Mouse (Mus musculus) regulatory T cell (primary cell): ENCODE data around the gene Gm5426.
"Not testable (repeated sequence)": the region's sequence is repeated elsewhere in the genome, so short reads cannot be mapped to it uniquely, and the experiment has no call there.

ENCODE experiments used
- in situ Hi-C: fragments of 300-600 bp; cut with MboI, MseI; formaldehyde crosslinking; loops from one replicate; pipeline ENCODE4 v1.15.1; 2025; ENCODE audit warnings: high pct_unique_total_duplicates

The Gm5426 gene

GRCm38 (mm10) chr10:96136451-96136850 lies at the start of gene Gm5426:
Gm5426 (plus strand) TSS chr10:96136603.
- in situ Hi-C loops, result not testable (repeated sequence)

- in situ Hi-C loops, result no loop called here
Observed at GRCm38 (mm10) chr10:96089744-96090143, 46.7 kb upstream of the Gm5426 start.

GRCm38 (mm10) chr10:96090388-96090787 lies 46.0 kb upstream of the Gm5426 start:
- in situ Hi-C loops, result no loop called here

GRCm38 (mm10) chr10:96093890-96094531 lies 42.4 kb upstream of the Gm5426 start:
- in situ Hi-C loops, result no loop called here

GRCm38 (mm10) chr10:96094559-96094958 lies 41.8 kb upstream of the Gm5426 start:
- in situ Hi-C loops, result no loop called here

GRCm38 (mm10) chr10:96096730-96097129 lies 39.7 kb upstream of the Gm5426 start:
- in situ Hi-C loops, result no loop called here

- in situ Hi-C loops, result no loop called here
Observed at GRCm38 (mm10) chr10:96101035-96101434, 35.4 kb upstream of the Gm5426 start.

GRCm38 (mm10) chr10:96104158-96104557 lies 32.2 kb upstream of the Gm5426 start:
- in situ Hi-C loops, result no loop called here

GRCm38 (mm10) chr10:96104624-96105023 lies 31.8 kb upstream of the Gm5426 start:
- in situ Hi-C loops, result loop anchor here (5.0 kb wide), 1 partner anchor 73 kb away; no protein-coding TSS in a partner anchor

GRCm38 (mm10) chr10:96105124-96105523 lies 31.3 kb upstream of the Gm5426 start:
- in situ Hi-C loops, result loop anchor here (5.0 kb wide), 1 partner anchor 72 kb away; no protein-coding TSS in a partner anchor

- in situ Hi-C loops, result loop anchor here (5.0 kb wide), 1 partner anchor 70 kb away; no protein-coding TSS in a partner anchor
Observed at GRCm38 (mm10) chr10:96106972-96107720, 29.3 kb upstream of the Gm5426 start.

GRCm38 (mm10) chr10:96107825-96108224 lies 28.6 kb upstream of the Gm5426 start:
- in situ Hi-C loops, result loop anchor here (5.0 kb wide), 1 partner anchor 69 kb away; no protein-coding TSS in a partner anchor

GRCm38 (mm10) chr10:96115325-96115724 lies 21.1 kb upstream of the Gm5426 start:
- in situ Hi-C loops, result no loop called here

GRCm38 (mm10) chr10:96120821-96121220 lies 15.6 kb upstream of the Gm5426 start:
- in situ Hi-C loops, result no loop called here

- in situ Hi-C loops, result no loop called here
Observed at GRCm38 (mm10) chr10:96121249-96122010, 15.0 kb upstream of the Gm5426 start.

GRCm38 (mm10) chr10:96123885-96124284 lies 12.5 kb upstream of the Gm5426 start:
- in situ Hi-C loops, result no loop called here

- in situ Hi-C loops, result no loop called here
Observed at GRCm38 (mm10) chr10:96124290-96124689, 12.1 kb upstream of the Gm5426 start.

GRCm38 (mm10) chr10:96125771-96126454 lies 10.5 kb upstream of the Gm5426 start:
- in situ Hi-C loops, result no loop called here

GRCm38 (mm10) chr10:96129213-96129612 lies 7.2 kb upstream of the Gm5426 start:
- in situ Hi-C loops, result no loop called here

- in situ Hi-C loops, result no loop called here
Observed at GRCm38 (mm10) chr10:96130406-96130805, 6.0 kb upstream of the Gm5426 start.

- in situ Hi-C loops, result no loop called here
Observed at GRCm38 (mm10) chr10:96131112-96131511, 5.3 kb upstream of the Gm5426 start.

GRCm38 (mm10) chr10:96132161-96132560 lies 4.2 kb upstream of the Gm5426 start:
- in situ Hi-C loops, result no loop called here
